In the genomic region with DNA sequence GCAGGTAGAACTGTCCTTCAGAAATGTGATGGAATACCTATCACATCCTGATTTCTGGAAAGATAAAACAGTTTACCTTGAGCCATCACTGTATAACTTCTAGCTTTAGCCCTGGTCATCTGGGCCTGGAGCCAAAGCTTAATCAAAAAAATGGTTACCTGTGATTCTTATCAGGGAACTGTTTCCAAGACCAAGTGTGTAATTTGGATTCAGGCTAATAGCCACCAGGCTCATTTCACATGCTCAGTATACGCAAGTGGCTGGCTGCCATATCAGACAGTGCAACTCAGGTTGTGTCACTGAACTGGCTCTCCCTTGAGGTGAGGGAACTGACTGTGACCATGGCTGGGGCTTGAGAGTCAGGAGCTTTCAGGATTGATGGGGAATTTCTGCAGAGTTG, we compare ENCODE assay signal across 26 mouse cellular contexts. TPM values are rescaled to one million over a fixed set of nuclear protein-coding genes. Genes with fewer than 3 reads are reported as not detected.
"Had no signal": no experiment of that assay in that cellular context is flagged by ENCODE, and none has a peak within 500 bp of the region (broad histone marks: within the 10 kb centered on the region; RNA-seq: fewer than 3 reads in every experiment).

No protein-coding gene starts in this region.

- H3K4me1 ChIP-seq: limb, embryonic 10.5 days; limb, embryonic 13.5 days; midbrain, embryonic 12.5 days; midbrain, embryonic 15.5 days; neural tube, embryonic 12.5 days; neural tube, embryonic 15.5 days; stomach, embryonic 15.5 days had no signal

- H3K36me3 ChIP-seq: midbrain, embryonic 15.5 days; neural tube, embryonic 12.5 days; stomach, embryonic 15.5 days had no signal

- H3K27ac ChIP-seq: layer of hippocampus, adult 2 months; limb, embryonic 10.5 days; limb, embryonic 13.5 days; liver, embryonic 14.5 days; macrophage; midbrain, embryonic 12.5 days; midbrain, embryonic 15.5 days; neural tube, embryonic 12.5 days; neural tube, embryonic 15.5 days; stomach, embryonic 15.5 days had no signal

- DNase-seq: layer of hippocampus, adult 9-11 months; liver, postnatal 0 days; lung, embryonic 14.5 days; retina, postnatal 1 day; right cerebral cortex, postnatal 25 days; spleen, adult 18-20 months; thymus, postnatal 25 days had no signal

- H3K27me3 ChIP-seq: limb, embryonic 13.5 days; midbrain, embryonic 12.5 days; midbrain, embryonic 15.5 days; neural tube, embryonic 12.5 days; neural tube, embryonic 15.5 days; stomach, embryonic 15.5 days had no signal

- H3K4me3 ChIP-seq: layer of hippocampus, adult 2 months; limb, embryonic 10.5 days; limb, embryonic 13.5 days; midbrain, embryonic 12.5 days; midbrain, embryonic 15.5 days; neural tube, embryonic 12.5 days; neural tube, embryonic 15.5 days; stomach, embryonic 15.5 days had no signal

RNA-seq across cellular contexts. Expression of gene Gm10837, which starts 58.0 kb away (rescaled TPM):
- total RNA-seq: layer of hippocampus, adult 2 months; left cerebral cortex, adult 18-20 months; left cerebral cortex, postnatal 25 days; megakaryocyte, adult 5-6 weeks had no signal
- polyA plus RNA-seq: intestine, embryonic 14.5 days; intestine, postnatal 0 days; large intestine, adult 2 months; limb, embryonic 10.5 days; limb, embryonic 13.5 days; liver, embryonic 11.5 days; liver, embryonic 14.5 days; liver, postnatal 0 days; lung, embryonic 14.5 days; lung, postnatal 0 days; macrophage; stomach, embryonic 15.5 days; thymus, postnatal 0 days had no signal
